Mouse (Mus musculus) midbrain, embryonic 11.5 days (tissue): Measurements from ENCODE around the gene Bend6. TPM values are rescaled to one million over a fixed set of nuclear protein-coding genes. Genes with fewer than 3 reads are reported as not detected.

Experiments
- ATAC-seq: fragments of 200-750 bp; cut with Nextera tagmentation; 2 replicates; pipeline ENCODE4 v1.8.0; 2017; ENCODE audit warnings: moderate TSS enrichment, moderate library complexity; ENCODE audit not compliant: low FRiP score
- DNase-seq: peaks from one replicate; pipeline ENCODE4 v3.0.0; 2015; ENCODE audit warnings: low spot score; ENCODE audit errors: missing footprints
- H3K27ac ChIP-seq: fragments of 300-500 bp; sonication (generic); 2 replicates; pipeline ENCODE4 v1.5.1; 2014; ENCODE audit warnings: low read depth, low read length
- H3K27me3 ChIP-seq: fragments of 300-500 bp; sonication (generic); 2 replicates; pipeline ENCODE4 v1.6.1; 2014; ENCODE audit warnings: mild to moderate bottlenecking, low read length, moderate library complexity, mixed read lengths; ENCODE audit not compliant: control insufficient read depth, insufficient read depth
- H3K36me3 ChIP-seq: fragments of 300-500 bp; sonication (generic); 2 replicates; pipeline ENCODE4 v1.6.1; 2014; ENCODE audit warnings: mild to moderate bottlenecking, low read length, moderate library complexity, mixed read lengths; ENCODE audit not compliant: control insufficient read depth, insufficient read depth
- H3K4me1 ChIP-seq: fragments of 300-500 bp; sonication (generic); 2 replicates; pipeline ENCODE4 v1.6.1; 2014; ENCODE audit warnings: low read length; ENCODE audit not compliant: control insufficient read depth, insufficient read depth
- H3K4me2 ChIP-seq: fragments of 300-500 bp; sonication (generic); 2 replicates; pipeline ENCODE4 v1.6.1; 2014; ENCODE audit warnings: mild to moderate bottlenecking, moderate library complexity
- H3K4me3 ChIP-seq: fragments of 300-500 bp; sonication (generic); 2 replicates; pipeline ENCODE4 v1.5.1; 2014; ENCODE audit warnings: low read depth, low read length
- H3K9ac ChIP-seq: fragments of 300-500 bp; sonication (generic); 2 replicates; pipeline ENCODE4 v1.6.1; 2014; ENCODE audit warnings: low read length
- H3K9me3 ChIP-seq: fragments of 300-500 bp; sonication (generic); 2 replicates; pipeline ENCODE4 v1.6.1; 2016; ENCODE audit warnings: low read length; ENCODE audit not compliant: control insufficient read depth
- WGBS: fragments of 180-500 bp; shearing (Covaris S2); extraction: QIAGEN DNeasy Blood & Tissue Kit; methylation state at CpG from one replicate; pipeline ENCODE4 v1.1.7; 2014; 5-methylcytosine and 5-hydroxymethylcytosine counted together
- polyA plus RNA-seq: library from polyadenylated mRNA; unstranded; fragments of >200 nt; fragmentation: Nextera tagmentation; extraction: Ambion mirVana; gene quantifications from 2 replicates; pipeline ENCODE4 v1.2.1, GENCODE M21; 2014

Gene Bend6
- polyA plus RNA-seq, 1 experiment from 2014 or later: 2.0 TPM

- Histone ChIP-seq H3K4me1 (no peaks in the 10 kb centered on the region), H3K27me3 (no peaks in the 10 kb centered on the region), H3K4me3 (no peak overlapping the region), H3K4me2 (no peak overlapping the region), H3K9me3 (no peaks in the 10 kb centered on the region), H3K36me3 (no peaks in the 10 kb centered on the region), H3K27ac (no peak overlapping the region), H3K9ac (no peak overlapping the region)
- WGBS: 90% methylated on average over 8 of the region's 8 CpGs
- DNase-seq: no peak
- ATAC-seq: no peak
These were observed 35.0 kb upstream of the Bend6 start for GRCm38 (mm10) chr1:33942638-33943037.

- H3K4me2 ChIP-seq: no peak overlapping the region
- no peaks in the 10 kb centered on the region for H3K27me3 ChIP-seq
- H3K9me3 ChIP-seq: no peaks in the 10 kb centered on the region
- no peak for DNase-seq
- H3K9ac ChIP-seq: no peak overlapping the region
- H3K4me1 ChIP-seq: no peaks in the 10 kb centered on the region
- ATAC-seq: no peak
- H3K27ac ChIP-seq: no peak overlapping the region
- H3K4me3 ChIP-seq: no peak overlapping the region
- 88% methylated on average over 11 of the region's 11 CpGs for WGBS
- H3K36me3 ChIP-seq: no peaks in the 10 kb centered on the region
These were observed 32.8 kb upstream of the Bend6 start for GRCm38 (mm10) chr1:33940364-33940928.

- H3K27ac ChIP-seq: no peak overlapping the region
- H3K4me2 ChIP-seq: no peak overlapping the region
- H3K9ac ChIP-seq: no peak overlapping the region
- WGBS: 87% methylated on average over 5 of the region's 5 CpGs
- no peak overlapping the region for H3K4me3 ChIP-seq
- ATAC-seq: no peak
- no peaks in the 10 kb centered on the region for H3K4me1 ChIP-seq
- H3K36me3 ChIP-seq: no peaks in the 10 kb centered on the region
- H3K27me3 ChIP-seq: no peaks in the 10 kb centered on the region
- no peak for DNase-seq
- H3K9me3 ChIP-seq: no peaks in the 10 kb centered on the region
These were observed 32.2 kb upstream of the Bend6 start for GRCm38 (mm10) chr1:33939828-33940227.

- Histone ChIP-seq H3K4me3 (no peak overlapping the region), H3K27ac (no peak overlapping the region), H3K36me3 (no peaks in the 10 kb centered on the region), H3K4me1 (0 out of 2 replicates have a peak, but pooled peaks cover 5% of the 10 kb centered on the region), H3K9me3 (no peaks in the 10 kb centered on the region), H3K4me2 (no peak overlapping the region), H3K9ac (no peak overlapping the region), H3K27me3 (no peaks in the 10 kb centered on the region)
- ATAC-seq: no peak
- DNase-seq: no peak
- WGBS: 88% methylated on average over 3 of the region's 3 CpGs
These were observed 28.3 kb upstream of the Bend6 start for GRCm38 (mm10) chr1:33935946-33936345.

- Histone ChIP-seq H3K4me3 (no peak overlapping the region), H3K36me3 (no peaks in the 10 kb centered on the region), H3K27me3 (no peaks in the 10 kb centered on the region), H3K9me3 (no peaks in the 10 kb centered on the region), H3K4me1 (0 out of 2 replicates have a peak, but pooled peaks cover 5% of the 10 kb centered on the region), H3K27ac (no peak overlapping the region), H3K4me2 (no peak overlapping the region), H3K9ac (no peak overlapping the region)
- ATAC-seq (0 out of 2 replicates have a peak, but pooled peaks have one; percentile 52), DNase-seq (no peak)
- WGBS: 81% methylated on average over 14 of the region's 14 CpGs
These were observed 25.4 kb upstream of the Bend6 start for GRCm38 (mm10) chr1:33932845-33933499.

- Histone ChIP-seq H3K27ac (no peak overlapping the region), H3K9me3 (no peaks in the 10 kb centered on the region), H3K4me1 (0 out of 2 replicates have a peak, but pooled peaks cover 5% of the 10 kb centered on the region), H3K36me3 (no peaks in the 10 kb centered on the region), H3K9ac (no peak overlapping the region), H3K4me2 (no peak overlapping the region), H3K27me3 (no peaks in the 10 kb centered on the region), H3K4me3 (no peak overlapping the region)
- no peak for DNase-seq
- WGBS: 79% methylated on average over 3 of the region's 3 CpGs
- ATAC-seq: no peak
These were observed 24.6 kb upstream of the Bend6 start for GRCm38 (mm10) chr1:33932196-33932595.

GRCm38 (mm10) chr1:33931791-33932190 lies 24.2 kb upstream of the Bend6 start:
- Histone ChIP-seq H3K27ac (no peak overlapping the region), H3K9me3 (no peaks in the 10 kb centered on the region), H3K27me3 (no peaks in the 10 kb centered on the region), H3K9ac (no peak overlapping the region), H3K4me2 (no peak overlapping the region), H3K4me1 (0 out of 2 replicates have a peak, but pooled peaks cover 5% of the 10 kb centered on the region), H3K36me3 (no peaks in the 10 kb centered on the region), H3K4me3 (no peak overlapping the region)
- ATAC-seq (peak; percentile 63; the same call in 1 of the 2 replicates), DNase-seq (no peak)
- 68% methylated on average over 8 of the region's 8 CpGs for WGBS

- ATAC-seq (no peak), DNase-seq (no peak)
- H3K4me3 ChIP-seq: no peak overlapping the region
- H3K9ac ChIP-seq: no peak overlapping the region
- no peak overlapping the region for H3K27ac ChIP-seq
- H3K9me3 ChIP-seq: no peaks in the 10 kb centered on the region
- no peaks in the 10 kb centered on the region for H3K36me3 ChIP-seq
- 0 out of 2 replicates have a peak, but pooled peaks cover 5% of the 10 kb centered on the region for H3K4me1 ChIP-seq
- WGBS: 92% methylated on average over 7 of the region's 7 CpGs
- H3K4me2 ChIP-seq: no peak overlapping the region
- H3K27me3 ChIP-seq: no peaks in the 10 kb centered on the region
These were observed 19.9 kb upstream of the Bend6 start for GRCm38 (mm10) chr1:33927466-33927865.

- H3K9ac ChIP-seq: no peak overlapping the region
- no peaks in the 10 kb centered on the region for H3K36me3 ChIP-seq
- ATAC-seq (no peak), DNase-seq (peak; percentile 79)
- no peaks in the 10 kb centered on the region for H3K9me3 ChIP-seq
- WGBS: 86% methylated on average over 3 of the region's 3 CpGs
- no peak overlapping the region for H3K4me2 ChIP-seq
- no peak overlapping the region for H3K4me3 ChIP-seq
- H3K4me1 ChIP-seq: no peaks in the 10 kb centered on the region
- no peak overlapping the region for H3K27ac ChIP-seq
- no peaks in the 10 kb centered on the region for H3K27me3 ChIP-seq
These were observed 17.7 kb upstream of the Bend6 start for GRCm38 (mm10) chr1:33925283-33925682.
